Mouse (Mus musculus): ENCODE measurements around the gene Ahcyl2. TPM values are rescaled to one million over a fixed set of nuclear protein-coding genes. Genes with fewer than 3 reads are reported as not detected.

The Ahcyl2 gene
- polyA plus RNA-seq, 1 experiment from 2014 or later: 2.0 TPM

GRCm38 (mm10) chr6:29802979-29803378, 35.2 kb downstream of the Ahcyl2 start:
- Histone ChIP-seq H3K4me2 (ENCODE audit: low read depth, low read length) (no peak overlapping the region), H3K9me3 (ENCODE audit: low read length) (no peaks in the 10 kb centered on the region), H3K36me3 (replicated peaks; ENCODE audit: insufficient read depth, low read length) (no peaks in the 10 kb centered on the region), H3K27me3 (ENCODE audit: insufficient read depth, low read length) (no peaks in the 10 kb centered on the region), H3K4me3 (ENCODE audit: low read depth, low read length) (no peak overlapping the region), H3K9ac (replicated peaks) (no peak overlapping the region), H3K27ac (ENCODE audit: low read depth) (no peak overlapping the region), H3K4me1 (ENCODE audit: insufficient read depth) (no peaks in the 10 kb centered on the region)
- WGBS (ENCODE audit: insufficient replicate concordance): 79% methylated on average over 1 of the region's 1 CpGs
- TF ChIP-seq CTCF (IDR thresholded peaks at IDR 0.05; ENCODE audit: low read depth): no peak
- no peak for TF ChIP-seq EP300 (IDR thresholded peaks at IDR 0.05; ENCODE audit: low read depth)
- no peak for DNase-seq
- ATAC-seq: no peak

- 68% methylated on average over 3 of the region's 3 CpGs for WGBS (ENCODE audit: insufficient replicate concordance)
- no peak for DNase-seq
- no peaks in the 10 kb centered on the region for H3K36me3 ChIP-seq (replicated peaks; ENCODE audit: insufficient read depth, low read length)
- H3K27ac ChIP-seq (ENCODE audit: low read depth): no peak overlapping the region
- H3K9me3 ChIP-seq (ENCODE audit: low read length): no peaks in the 10 kb centered on the region
- no peak overlapping the region for H3K4me3 ChIP-seq (ENCODE audit: low read depth, low read length)
- H3K4me2 ChIP-seq (ENCODE audit: low read depth, low read length): no peak overlapping the region
- H3K27me3 ChIP-seq (ENCODE audit: insufficient read depth, low read length): no peaks in the 10 kb centered on the region
- H3K9ac ChIP-seq (replicated peaks): no peak overlapping the region
- TF ChIP-seq CTCF (IDR thresholded peaks at IDR 0.05; ENCODE audit: low read depth) (no peak), EP300 (IDR thresholded peaks at IDR 0.05; ENCODE audit: low read depth) (no peak)
- no peak for ATAC-seq
- H3K4me1 ChIP-seq (ENCODE audit: insufficient read depth): no peaks in the 10 kb centered on the region
Observed at GRCm38 (mm10) chr6:29804006-29804405, 36.2 kb downstream of the Ahcyl2 start.

- 77% methylated on average over 2 of the region's 2 CpGs for WGBS (ENCODE audit: insufficient replicate concordance)
- Histone ChIP-seq H3K4me3 (ENCODE audit: low read depth, low read length) (no peak overlapping the region), H3K27me3 (ENCODE audit: insufficient read depth, low read length) (no peaks in the 10 kb centered on the region), H3K9me3 (ENCODE audit: low read length) (no peaks in the 10 kb centered on the region), H3K4me1 (ENCODE audit: insufficient read depth) (no peaks in the 10 kb centered on the region), H3K9ac (replicated peaks) (no peak overlapping the region), H3K36me3 (replicated peaks; ENCODE audit: insufficient read depth, low read length) (no peaks in the 10 kb centered on the region), H3K4me2 (ENCODE audit: low read depth, low read length) (no peak overlapping the region), H3K27ac (ENCODE audit: low read depth) (no peak overlapping the region)
- DNase-seq: no peak
- no peak for ATAC-seq
- no peak for TF ChIP-seq CTCF (IDR thresholded peaks at IDR 0.05; ENCODE audit: low read depth)
- TF ChIP-seq EP300 (IDR thresholded peaks at IDR 0.05; ENCODE audit: low read depth): no peak
Observed at GRCm38 (mm10) chr6:29805381-29805780, 37.6 kb downstream of the Ahcyl2 start.

GRCm38 (mm10) chr6:29812076-29812475, 44.3 kb downstream of the Ahcyl2 start:
- TF ChIP-seq CTCF (IDR thresholded peaks at IDR 0.05; ENCODE audit: low read depth): no peak
- no peak for TF ChIP-seq EP300 (IDR thresholded peaks at IDR 0.05; ENCODE audit: low read depth)
- no peak overlapping the region for H3K4me3 ChIP-seq (ENCODE audit: low read depth, low read length)
- WGBS (ENCODE audit: insufficient replicate concordance): 71% methylated on average over 2 of the region's 2 CpGs
- DNase-seq: no peak
- no peaks in the 10 kb centered on the region for H3K9me3 ChIP-seq (ENCODE audit: low read length)
- no peaks in the 10 kb centered on the region for H3K27me3 ChIP-seq (ENCODE audit: insufficient read depth, low read length)
- no peak overlapping the region for H3K27ac ChIP-seq (ENCODE audit: low read depth)
- no peaks in the 10 kb centered on the region for H3K36me3 ChIP-seq (replicated peaks; ENCODE audit: insufficient read depth, low read length)
- no peak overlapping the region for H3K4me2 ChIP-seq (ENCODE audit: low read depth, low read length)
- H3K9ac ChIP-seq (replicated peaks): no peak overlapping the region
- H3K4me1 ChIP-seq (ENCODE audit: insufficient read depth): peaks cover 5% of the 10 kb centered on the region; the same call in 1 of the 2 replicates
- no peak for ATAC-seq

- Histone ChIP-seq H3K4me1 (ENCODE audit: insufficient read depth) (peaks cover 5% of the 10 kb centered on the region; the same call in 1 of the 2 replicates), H3K27ac (ENCODE audit: low read depth) (no peak overlapping the region), H3K4me3 (ENCODE audit: low read depth, low read length) (no peak overlapping the region), H3K36me3 (replicated peaks; ENCODE audit: insufficient read depth, low read length) (no peaks in the 10 kb centered on the region), H3K27me3 (ENCODE audit: insufficient read depth, low read length) (no peaks in the 10 kb centered on the region), H3K9me3 (ENCODE audit: low read length) (no peaks in the 10 kb centered on the region), H3K4me2 (ENCODE audit: low read depth, low read length) (no peak overlapping the region), H3K9ac (replicated peaks) (no peak overlapping the region)
- TF ChIP-seq CTCF (IDR thresholded peaks at IDR 0.05; ENCODE audit: low read depth) (no peak), EP300 (IDR thresholded peaks at IDR 0.05; ENCODE audit: low read depth) (no peak)
- no peak for DNase-seq
- no peak for ATAC-seq
- WGBS (ENCODE audit: insufficient replicate concordance): 65% methylated on average over 1 of the region's 1 CpGs
Observed at GRCm38 (mm10) chr6:29812651-29813050, 44.8 kb downstream of the Ahcyl2 start.

- whole genome bisulfite sequencing (ENCODE audit: insufficient replicate concordance): 34% methylated on average over 2 of the region's 2 CpGs
- no peak overlapping the region for H3K4me2 ChIP-seq (ENCODE audit: low read depth, low read length)
- H3K9me3 ChIP-seq (ENCODE audit: low read length): no peaks in the 10 kb centered on the region
- no peak for DNase-seq
- no peak overlapping the region for H3K9ac ChIP-seq (replicated peaks)
- no peaks in the 10 kb centered on the region for H3K27me3 ChIP-seq (ENCODE audit: insufficient read depth, low read length)
- ATAC-seq: no peak
- TF ChIP-seq EP300 (IDR thresholded peaks at IDR 0.05; ENCODE audit: low read depth) (no peak), CTCF (IDR thresholded peaks at IDR 0.05; ENCODE audit: low read depth) (no peak)
- H3K27ac ChIP-seq (ENCODE audit: low read depth): no peak overlapping the region
- no peak overlapping the region for H3K4me3 ChIP-seq (ENCODE audit: low read depth, low read length)
- H3K4me1 ChIP-seq (ENCODE audit: insufficient read depth): peaks cover 5% of the 10 kb centered on the region; the same call in 1 of the 2 replicates
- no peaks in the 10 kb centered on the region for H3K36me3 ChIP-seq (replicated peaks; ENCODE audit: insufficient read depth, low read length)
Observed at GRCm38 (mm10) chr6:29814616-29815015, 46.8 kb downstream of the Ahcyl2 start.

- Histone ChIP-seq H3K9ac (replicated peaks) (no peak overlapping the region), H3K9me3 (ENCODE audit: low read length) (no peaks in the 10 kb centered on the region), H3K4me3 (ENCODE audit: low read depth, low read length) (no peak overlapping the region), H3K27me3 (ENCODE audit: insufficient read depth, low read length) (no peaks in the 10 kb centered on the region), H3K4me2 (ENCODE audit: low read depth, low read length) (no peak overlapping the region), H3K4me1 (ENCODE audit: insufficient read depth) (peaks cover 5% of the 10 kb centered on the region; the same call in 1 of the 2 replicates), H3K27ac (ENCODE audit: low read depth) (no peak overlapping the region), H3K36me3 (replicated peaks; ENCODE audit: insufficient read depth, low read length) (no peaks in the 10 kb centered on the region)
- no peak for TF ChIP-seq CTCF (IDR thresholded peaks at IDR 0.05; ENCODE audit: low read depth)
- TF ChIP-seq EP300 (IDR thresholded peaks at IDR 0.05; ENCODE audit: low read depth): no peak
- WGBS (ENCODE audit: insufficient replicate concordance): 78% methylated on average over 3 of the region's 3 CpGs
- ATAC-seq (no peak), DNase-seq (no peak)
Observed at GRCm38 (mm10) chr6:29815060-29815459, 47.2 kb downstream of the Ahcyl2 start.
